Mouse (Mus musculus) gonadal fat pad, adult 2 months (tissue): ENCODE data around the gene Gm11114. TPM values are rescaled to one million over a fixed set of nuclear protein-coding genes. Genes with fewer than 3 reads are reported as not detected.

ENCODE experiments used
- DNase-seq: peaks from one replicate; pipeline ENCODE4 v3.0.0-alpha.2; 2012; ENCODE audit warnings: low read depth
- polyA plus RNA-seq: library from polyadenylated mRNA; depleted of rRNA; stranded (reverse); fragments of >200 nt; gene quantifications from 2 replicates; pipeline ENCODE4 v1.2.3, GENCODE M21; 2012; rRNA removed

Gene Gm11114
- not detected in 2 replicates for polyA plus RNA-seq

GRCm38 (mm10) chr9:85312473-85312872 is at the start of gene Gm11114:
Gm11114 (plus strand) TSS chr9:85312773.
- DNase-seq = no peak

- no peak for DNase-seq
Measured at GRCm38 (mm10) chr9:85266847-85267246, 45.7 kb upstream of the Gm11114 start.

GRCm38 (mm10) chr9:85274114-85274513 is 38.5 kb upstream of the Gm11114 start:
- DNase-seq = no peak

DNA sequence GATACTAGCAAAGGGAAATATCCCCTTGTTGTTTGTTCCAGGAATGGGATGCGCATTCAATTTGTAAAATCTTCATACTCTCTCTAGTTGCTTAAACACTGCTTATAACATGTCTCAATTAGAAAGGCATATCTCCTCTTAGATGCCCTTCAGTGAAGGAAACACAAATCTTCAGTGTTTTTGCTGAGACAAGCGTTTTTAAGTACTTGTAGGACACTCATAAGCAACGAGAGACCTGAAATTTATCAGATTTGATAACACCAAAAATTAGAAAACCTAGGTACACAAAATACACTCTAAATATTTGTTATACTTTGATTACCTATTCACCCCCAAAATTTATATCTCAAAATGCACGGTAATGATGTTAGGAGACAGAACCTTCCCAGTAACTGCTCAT is 9.7 kb upstream of the Gm11114 start:
- DNase-seq = no peak

DNA sequence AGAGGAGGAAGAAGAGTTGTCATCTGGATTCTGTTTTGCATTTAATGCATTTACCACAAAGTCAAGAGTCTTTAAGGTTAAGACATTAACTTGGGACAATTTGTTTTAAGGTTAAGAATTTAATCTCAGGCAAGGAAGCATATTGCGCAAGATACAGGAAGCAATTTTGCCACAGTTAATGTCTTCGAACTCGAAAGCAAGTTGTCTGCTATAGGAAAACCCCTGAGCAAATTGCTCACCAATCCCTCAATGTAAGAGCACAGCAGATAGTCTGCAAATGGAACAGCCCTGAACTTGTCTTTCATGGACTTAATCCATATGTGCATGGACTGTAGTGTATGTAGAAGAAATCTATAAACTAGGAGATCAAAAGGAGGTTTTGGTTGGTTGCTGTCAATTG is 9.2 kb upstream of the Gm11114 start:
- DNase-seq = no peak

DNA sequence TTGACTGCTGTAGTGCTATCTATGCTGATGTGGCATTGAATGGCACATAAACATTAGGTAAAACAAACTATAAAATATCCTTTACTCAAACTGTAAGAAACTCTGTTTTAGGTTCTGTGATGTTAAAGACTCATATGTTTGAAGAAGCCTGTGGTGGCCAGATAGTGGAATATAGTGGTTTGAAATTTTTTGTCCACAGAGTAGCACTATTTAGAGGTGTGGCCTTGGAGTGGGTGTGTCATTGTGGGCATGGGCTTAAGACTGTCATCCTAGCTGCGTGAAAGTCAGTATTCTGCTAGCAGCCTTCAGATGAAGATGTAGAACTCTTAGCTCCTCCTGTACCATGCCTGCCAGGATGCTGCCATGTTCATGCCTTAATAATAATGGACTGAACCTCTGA is 3.5 kb downstream of the Gm11114 start:
- DNase-seq = no peak

GRCm38 (mm10) chr9:85320167-85320951 is 7.8 kb downstream of the Gm11114 start:
- DNase-seq = no peak

- DNase-seq = no peak
Measured at GRCm38 (mm10) chr9:85324158-85324875, 11.7 kb downstream of the Gm11114 start.

GRCm38 (mm10) chr9:85325201-85325868 is 12.8 kb downstream of the Gm11114 start:
- DNase-seq = no peak

DNA sequence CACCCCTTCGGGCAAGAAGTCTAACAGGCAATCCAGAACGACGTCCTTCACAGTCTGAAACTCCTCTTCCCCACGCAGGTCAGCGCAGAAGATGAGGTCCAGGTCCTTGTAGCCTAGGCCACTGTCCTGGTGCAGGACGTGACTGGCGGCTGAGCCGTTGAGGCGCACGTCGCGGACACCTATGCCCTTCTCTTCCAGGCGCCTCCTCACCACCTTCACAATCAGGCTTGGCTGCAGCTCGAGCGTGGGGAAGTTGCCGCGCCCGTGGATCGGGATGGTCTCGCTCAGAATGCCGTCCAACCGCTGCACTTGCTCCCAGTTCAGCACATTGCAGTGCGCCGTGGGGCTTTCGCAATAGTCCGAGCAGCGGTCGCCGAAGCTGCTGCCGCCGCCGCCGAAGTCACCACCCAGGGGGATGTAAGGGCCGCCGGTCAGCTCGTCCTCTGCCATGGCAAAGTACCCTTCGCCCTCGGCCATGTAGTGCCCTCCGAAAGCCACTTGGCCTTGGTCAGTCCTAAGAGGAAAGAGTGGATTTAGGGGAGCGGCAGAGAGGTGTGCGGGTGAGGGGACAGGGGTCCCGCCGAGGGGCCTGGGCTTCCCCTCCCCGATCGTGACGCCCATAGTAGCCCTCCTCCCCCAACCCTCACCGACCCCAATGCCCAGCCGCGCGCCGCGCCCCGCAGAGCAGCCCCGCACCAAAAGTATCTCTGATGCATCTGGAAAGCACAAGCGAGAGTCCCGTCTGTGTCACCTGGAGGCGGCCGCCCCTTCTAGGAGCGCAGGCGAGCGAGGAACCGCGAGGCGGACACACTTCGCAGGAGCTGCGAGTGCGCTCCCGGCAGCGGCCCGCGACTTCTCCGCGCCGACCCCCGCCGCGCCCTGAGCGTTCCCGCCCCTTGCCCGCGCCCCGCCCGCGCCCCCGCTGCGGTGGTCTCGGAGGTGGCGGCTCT is 14.0 kb downstream of the Gm11114 start:
- DNase-seq = no peak

GRCm38 (mm10) chr9:85327242-85328211 is 15.0 kb downstream of the Gm11114 start, which contains the start of gene Tent5a:
Tent5a (minus strand) TSS chr9:85327348.
- no peak for DNase-seq

- no peak for DNase-seq
Measured at GRCm38 (mm10) chr9:85328259-85328658, 15.7 kb downstream of the Gm11114 start.

GRCm38 (mm10) chr9:85331521-85331920 is 18.9 kb downstream of the Gm11114 start:
- DNase-seq = no peak

DNA sequence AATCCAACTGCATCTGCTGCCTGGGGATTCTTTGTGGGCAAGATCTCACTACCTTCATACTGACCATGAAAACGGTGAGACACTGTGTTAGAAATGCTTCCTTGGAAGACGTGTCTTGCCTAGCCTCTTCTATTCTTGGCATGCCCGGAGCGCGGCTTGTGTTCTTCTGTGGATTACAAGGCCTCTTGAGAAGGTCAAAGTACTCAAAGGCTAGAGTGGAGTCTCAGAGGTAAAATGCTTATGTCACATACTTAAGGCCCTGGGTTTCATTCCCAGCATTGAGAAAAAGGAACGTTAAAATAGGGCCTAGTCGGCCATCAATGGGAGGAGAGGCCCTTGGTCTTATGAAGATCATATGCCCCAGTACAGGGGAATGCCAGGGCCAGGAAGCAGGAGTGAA is 23.5 kb downstream of the Gm11114 start:
- DNase-seq = no peak

DNA sequence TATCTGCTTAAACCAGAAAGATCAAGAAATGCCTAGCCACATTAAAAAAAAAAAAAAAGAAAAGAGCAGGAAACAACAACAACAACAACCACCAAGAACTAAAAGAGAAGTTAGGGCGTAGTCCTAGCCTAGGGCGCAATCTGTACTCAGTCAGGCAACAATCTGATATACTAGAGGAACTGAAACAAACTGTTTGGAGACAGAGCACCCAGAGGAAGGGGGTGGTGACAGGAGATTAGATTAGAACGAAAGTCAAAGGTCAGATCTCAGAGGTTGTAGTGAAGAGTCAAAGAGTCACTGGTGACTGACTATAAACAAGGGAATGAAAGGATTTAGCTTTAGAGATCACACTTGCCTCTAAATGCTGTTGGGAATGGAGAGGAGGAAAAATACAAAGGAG is 27.7 kb downstream of the Gm11114 start:
- DNase-seq = no peak

GRCm38 (mm10) chr9:85342892-85343785 is 30.6 kb downstream of the Gm11114 start:
- DNase-seq = no peak

- no peak for DNase-seq
Measured at GRCm38 (mm10) chr9:85347823-85348523, 35.4 kb downstream of the Gm11114 start.

DNA sequence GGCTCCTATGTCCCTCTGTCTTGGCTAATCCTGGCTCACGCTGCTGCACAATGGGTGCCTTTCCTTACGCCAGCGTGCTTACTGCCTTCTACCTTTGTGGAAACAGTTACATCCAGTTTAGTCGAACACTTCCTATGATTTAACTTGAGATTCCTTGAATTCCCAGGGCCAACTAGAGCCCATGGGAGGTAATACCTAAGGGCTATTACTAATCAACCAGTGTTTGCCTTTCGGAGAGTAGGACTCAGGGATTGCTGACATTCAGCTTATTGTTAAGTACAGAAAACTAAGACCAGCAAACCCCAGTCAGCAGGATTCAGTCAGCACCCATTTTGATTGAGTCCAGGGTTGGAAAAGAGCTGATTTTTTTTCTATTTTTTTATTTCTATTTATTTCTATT is 43.0 kb downstream of the Gm11114 start:
- no peak for DNase-seq
